Mouse (Mus musculus) bone marrow, adult 2 months (tissue): ENCODE data around the gene Spdya.
"Not testable (repeated sequence)": the region's sequence is repeated elsewhere in the genome, so short reads cannot be mapped to it uniquely, and the experiment has no call there.

ENCODE experiments used
- CTCF ChIP-seq: fragments of 200-500 bp; IDR thresholded peaks from 2 replicates; pipeline ENCODE4 v1.5.1; 2011; ENCODE audit warnings: low read length, control low read depth; ENCODE audit not compliant: control insufficient read depth, insufficient read depth
- POLR2A ChIP-seq: fragments of 200-500 bp; IDR thresholded peaks from 2 replicates; pipeline ENCODE4 v1.6.1; 2011; ENCODE audit warnings: low read depth, mild to moderate bottlenecking, control low read depth, low read length, borderline replicate concordance; ENCODE audit not compliant: control insufficient read depth

- TF ChIP-seq CTCF, POLR2A: not testable (repeated sequence)
These were observed 87.2 kb downstream of the Spdya start for GRCm38 (mm10) chr17:71639056-71639455.
